Mouse (Mus musculus): ENCODE measurements around the gene Ctnna2. TPM values are rescaled to one million over a fixed set of nuclear protein-coding genes. Genes with fewer than 3 reads are reported as not detected.

Ctnna2 gene
- polyA plus RNA-seq, 1 experiment from 2014 or later, result 12.0 TPM

DNA sequence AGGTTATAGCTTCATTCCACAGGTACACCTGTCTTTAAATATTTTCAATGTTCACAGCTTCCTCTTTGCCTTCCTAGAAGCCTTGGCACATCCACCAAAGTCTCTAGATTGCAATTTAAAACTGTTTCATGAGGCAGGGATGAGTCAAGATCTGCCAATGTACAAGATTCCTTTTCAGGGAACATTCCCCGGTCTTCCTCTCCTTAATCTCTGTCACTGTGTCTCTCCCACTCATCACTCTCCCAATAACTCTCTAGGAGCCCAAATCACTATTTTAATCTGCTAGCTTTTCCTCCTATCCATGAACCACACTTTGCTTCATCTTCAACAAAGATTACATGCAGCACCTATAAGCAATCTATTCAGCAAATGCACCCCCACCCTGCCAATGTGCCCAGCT lies 532.6 kb downstream of the Ctnna2 start:
- H3K4me3 ChIP-seq, result no peak overlapping the region
- 89% methylated on average over 1 of the region's 1 CpGs for WGBS
- DNase-seq (ENCODE audit: low spot score), result no peak
- no peaks in the 10 kb centered on the region for H3K36me3 ChIP-seq (replicated peaks)
- no peak overlapping the region for H3K27ac ChIP-seq (replicated peaks)
- H3K4me1 ChIP-seq, result no peaks in the 10 kb centered on the region
- H3K27me3 ChIP-seq (replicated peaks; ENCODE audit: low read depth, poor library complexity, severe bottlenecking), result no peaks in the 10 kb centered on the region
- H3K9me3 ChIP-seq, result no peaks in the 10 kb centered on the region

- Histone ChIP-seq H3K27me3 (replicated peaks; ENCODE audit: low read depth, poor library complexity, severe bottlenecking) (no peaks in the 10 kb centered on the region), H3K4me1 (no peaks in the 10 kb centered on the region), H3K36me3 (replicated peaks) (no peaks in the 10 kb centered on the region), H3K27ac (replicated peaks) (no peak overlapping the region), H3K9me3 (no peaks in the 10 kb centered on the region), H3K4me3 (no peak overlapping the region)
- no peak for DNase-seq (ENCODE audit: low spot score)
- WGBS, result 86% methylated on average over 11 of the region's 11 CpGs
Measured at GRCm38 (mm10) chr6:77443906-77444305, 535.6 kb downstream of the Ctnna2 start.

DNA sequence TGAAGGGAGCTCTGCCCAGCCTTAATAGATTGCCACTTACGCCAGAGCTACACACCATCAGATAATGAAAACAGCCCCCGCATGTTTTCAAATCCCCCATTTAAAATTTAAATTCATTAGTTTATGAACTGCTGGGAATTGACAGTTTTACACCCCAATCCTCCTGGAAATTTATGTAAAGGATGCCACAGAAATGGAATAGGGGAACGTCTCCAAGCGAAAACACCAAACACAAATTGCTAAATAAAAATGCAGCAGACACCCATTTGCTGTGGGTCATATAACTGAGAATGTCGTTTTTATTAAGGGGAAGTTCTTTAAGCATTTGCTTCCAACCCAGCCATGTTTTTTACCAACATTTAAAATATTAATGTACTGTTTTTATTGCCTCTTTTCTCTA lies 538.4 kb downstream of the Ctnna2 start:
- no peaks in the 10 kb centered on the region for H3K4me1 ChIP-seq
- H3K27me3 ChIP-seq (replicated peaks; ENCODE audit: low read depth, poor library complexity, severe bottlenecking), result no peaks in the 10 kb centered on the region
- 85% methylated on average over 5 of the region's 5 CpGs for WGBS
- no peak overlapping the region for H3K4me3 ChIP-seq
- no peaks in the 10 kb centered on the region for H3K9me3 ChIP-seq
- no peak for DNase-seq (ENCODE audit: low spot score)
- H3K36me3 ChIP-seq (replicated peaks), result no peaks in the 10 kb centered on the region
- H3K27ac ChIP-seq (replicated peaks), result no peak overlapping the region

DNA sequence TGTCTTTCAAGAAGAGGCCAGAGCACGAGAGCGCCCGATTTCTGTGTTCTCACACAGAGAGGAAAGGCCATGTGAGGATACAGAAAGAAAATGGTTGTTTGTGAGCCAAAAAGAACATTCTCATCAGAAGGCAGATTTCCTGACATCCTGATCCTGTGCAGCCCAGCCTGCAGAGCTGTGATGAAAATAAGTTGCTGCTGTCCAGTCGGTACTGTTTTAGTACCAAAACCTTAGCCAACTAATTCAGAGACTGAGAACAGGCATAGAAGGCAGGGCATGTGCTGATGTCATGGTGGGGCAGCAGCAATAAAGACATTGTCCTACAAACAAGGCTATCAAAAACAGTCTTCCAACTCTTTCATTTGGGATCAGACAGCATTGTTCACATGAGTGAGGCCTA lies 549.1 kb downstream of the Ctnna2 start:
- Histone ChIP-seq H3K36me3 (replicated peaks) (no peaks in the 10 kb centered on the region), H3K27ac (replicated peaks) (no peak overlapping the region), H3K9me3 (no peaks in the 10 kb centered on the region), H3K4me3 (no peak overlapping the region), H3K4me1 (no peaks in the 10 kb centered on the region), H3K27me3 (replicated peaks; ENCODE audit: low read depth, poor library complexity, severe bottlenecking) (no peaks in the 10 kb centered on the region)
- WGBS, result 92% methylated on average over 4 of the region's 4 CpGs
- no peak for DNase-seq (ENCODE audit: low spot score)

DNA sequence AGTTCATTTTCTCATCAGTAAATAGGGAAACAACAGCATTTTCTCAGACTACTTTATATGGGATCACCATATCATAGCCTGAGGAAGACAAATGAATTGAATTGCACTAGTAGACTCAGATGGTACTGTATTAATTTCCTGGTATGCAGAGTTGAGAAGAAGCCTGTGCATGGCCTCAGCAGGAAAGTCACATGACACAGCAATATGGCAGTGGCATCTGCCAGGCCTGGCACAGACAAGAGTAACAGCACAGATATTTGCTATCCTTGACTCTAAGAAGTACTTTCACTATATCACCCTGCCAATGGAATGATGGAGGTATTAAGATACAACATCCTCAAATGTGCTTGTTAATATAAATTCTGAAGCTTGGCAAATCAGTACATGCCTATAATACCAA lies 553.8 kb downstream of the Ctnna2 start:
- H3K36me3 ChIP-seq (replicated peaks), result no peaks in the 10 kb centered on the region
- H3K4me3 ChIP-seq, result no peak overlapping the region
- no peak for DNase-seq (ENCODE audit: low spot score)
- H3K27me3 ChIP-seq (replicated peaks; ENCODE audit: low read depth, poor library complexity, severe bottlenecking), result no peaks in the 10 kb centered on the region
- no peaks in the 10 kb centered on the region for H3K4me1 ChIP-seq
- H3K9me3 ChIP-seq, result no peaks in the 10 kb centered on the region
- H3K27ac ChIP-seq (replicated peaks), result no peak overlapping the region

GRCm38 (mm10) chr6:77424826-77425225 lies 554.7 kb downstream of the Ctnna2 start:
- Histone ChIP-seq H3K27me3 (replicated peaks; ENCODE audit: low read depth, poor library complexity, severe bottlenecking) (no peaks in the 10 kb centered on the region), H3K4me1 (no peaks in the 10 kb centered on the region), H3K36me3 (replicated peaks) (no peaks in the 10 kb centered on the region), H3K4me3 (no peak overlapping the region), H3K9me3 (no peaks in the 10 kb centered on the region), H3K27ac (replicated peaks) (no peak overlapping the region)
- no peak for DNase-seq (ENCODE audit: low spot score)
- WGBS, result 86% methylated on average over 4 of the region's 4 CpGs

GRCm38 (mm10) chr6:77421564-77422139 lies 557.8 kb downstream of the Ctnna2 start:
- Histone ChIP-seq H3K27me3 (replicated peaks; ENCODE audit: low read depth, poor library complexity, severe bottlenecking) (no peaks in the 10 kb centered on the region), H3K9me3 (no peaks in the 10 kb centered on the region), H3K27ac (replicated peaks) (no peak overlapping the region), H3K4me1 (no peaks in the 10 kb centered on the region), H3K4me3 (no peak overlapping the region), H3K36me3 (replicated peaks) (no peaks in the 10 kb centered on the region)
- WGBS, result 77% methylated on average over 3 of the region's 3 CpGs
- no peak for DNase-seq (ENCODE audit: low spot score)

DNA sequence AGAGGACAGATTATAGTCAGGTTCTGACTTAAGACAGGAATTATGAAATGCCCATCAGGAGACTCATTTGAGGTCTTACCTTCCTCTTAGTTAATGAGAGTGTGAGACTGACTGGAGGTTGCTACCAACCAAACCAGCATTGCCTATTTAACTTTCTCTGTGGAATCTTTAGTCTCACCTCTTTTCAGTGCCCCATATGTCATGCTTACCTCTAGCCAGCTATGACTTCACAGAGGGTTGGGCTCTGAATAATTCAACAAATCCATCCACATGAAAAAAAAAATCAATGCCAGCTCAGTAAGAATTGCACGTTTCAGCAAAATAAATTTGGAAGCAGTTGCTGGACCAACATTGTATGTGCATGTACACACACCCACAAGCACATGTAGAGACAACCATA lies 562.5 kb downstream of the Ctnna2 start:
- no peak for DNase-seq (ENCODE audit: low spot score)
- H3K36me3 ChIP-seq (replicated peaks), result no peaks in the 10 kb centered on the region

GRCm38 (mm10) chr6:77413530-77413929 lies 566.0 kb downstream of the Ctnna2 start:
- no peaks in the 10 kb centered on the region for H3K36me3 ChIP-seq (replicated peaks)
- no peak overlapping the region for H3K4me3 ChIP-seq
- no peaks in the 10 kb centered on the region for H3K27me3 ChIP-seq (replicated peaks; ENCODE audit: low read depth, poor library complexity, severe bottlenecking)
- H3K4me1 ChIP-seq, result peaks cover 4% of the 10 kb centered on the region; the same call in 1 of the 2 replicates
- no peaks in the 10 kb centered on the region for H3K9me3 ChIP-seq
- no peak for DNase-seq (ENCODE audit: low spot score)
- WGBS, result 70% methylated on average over 1 of the region's 1 CpGs
- H3K27ac ChIP-seq (replicated peaks), result no peak overlapping the region

More for the DNA sequence above, 562.5 kb downstream of the Ctnna2 start:
- Histone ChIP-seq H3K4me3 (no peak overlapping the region), H3K4me1 (peaks cover 4% of the 10 kb centered on the region; the same call in 1 of the 2 replicates), H3K27ac (replicated peaks) (no peak overlapping the region), H3K9me3 (no peaks in the 10 kb centered on the region), H3K27me3 (replicated peaks; ENCODE audit: low read depth, poor library complexity, severe bottlenecking) (no peaks in the 10 kb centered on the region)
- 87% methylated on average over 1 of the region's 1 CpGs for WGBS

- Histone ChIP-seq H3K4me3 (no peak overlapping the region), H3K9me3 (no peaks in the 10 kb centered on the region), H3K4me1 (no peaks in the 10 kb centered on the region), H3K36me3 (replicated peaks) (no peaks in the 10 kb centered on the region), H3K27ac (replicated peaks) (no peak overlapping the region), H3K27me3 (replicated peaks; ENCODE audit: low read depth, poor library complexity, severe bottlenecking) (no peaks in the 10 kb centered on the region)
- no peak for DNase-seq (ENCODE audit: low spot score)
- WGBS, result 80% methylated on average over 5 of the region's 5 CpGs
Measured at GRCm38 (mm10) chr6:77408481-77408880, 571.0 kb downstream of the Ctnna2 start.

DNA sequence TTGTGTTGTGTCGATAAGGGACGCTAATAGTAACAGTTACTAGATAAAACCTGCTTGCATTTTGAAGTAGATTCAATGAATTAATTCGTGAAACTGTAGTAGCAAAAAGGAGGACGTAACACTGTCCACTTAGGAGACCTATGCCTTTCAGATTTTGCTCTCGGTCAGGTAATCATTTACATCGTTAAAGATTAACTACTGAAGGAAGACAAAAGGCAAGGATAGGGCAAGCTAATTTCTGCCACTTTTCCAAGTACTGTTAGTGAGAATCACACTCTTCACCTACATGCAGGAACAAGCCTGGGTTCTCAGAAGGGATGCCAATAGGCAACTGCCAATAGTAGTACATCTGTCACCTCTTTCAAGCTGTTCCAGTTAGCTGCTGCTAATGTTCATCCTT lies 578.7 kb downstream of the Ctnna2 start:
- H3K27ac ChIP-seq (replicated peaks), result no peak overlapping the region
- 86% methylated on average over 6 of the region's 6 CpGs for WGBS
- no peak overlapping the region for H3K4me3 ChIP-seq
- DNase-seq (ENCODE audit: low spot score), result no peak
- H3K9me3 ChIP-seq, result no peaks in the 10 kb centered on the region
- no peaks in the 10 kb centered on the region for H3K27me3 ChIP-seq (replicated peaks; ENCODE audit: low read depth, poor library complexity, severe bottlenecking)
- H3K36me3 ChIP-seq (replicated peaks), result no peaks in the 10 kb centered on the region
- H3K4me1 ChIP-seq, result no peaks in the 10 kb centered on the region

DNA sequence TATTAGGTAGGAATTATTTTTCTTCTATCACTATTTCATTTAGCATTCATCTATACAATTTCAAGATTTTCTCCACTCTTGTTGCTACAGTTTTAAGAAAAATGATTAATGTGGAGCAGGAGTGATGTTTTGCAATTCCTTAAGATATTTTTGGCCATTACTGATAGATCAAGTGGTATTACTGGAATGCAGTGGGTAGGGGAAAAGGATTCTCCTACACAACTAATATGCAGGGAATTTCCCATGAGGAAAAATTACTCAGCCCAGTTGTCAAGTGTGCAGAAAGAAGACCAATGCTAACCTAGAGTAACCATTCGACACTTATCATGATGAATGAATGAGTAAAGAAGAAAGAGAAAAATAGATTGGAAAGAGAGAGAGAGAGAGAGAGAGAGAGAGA lies 587.8 kb downstream of the Ctnna2 start:
- H3K9me3 ChIP-seq, result no peaks in the 10 kb centered on the region
- H3K4me1 ChIP-seq, result no peaks in the 10 kb centered on the region
- H3K27me3 ChIP-seq (replicated peaks; ENCODE audit: low read depth, poor library complexity, severe bottlenecking), result no peaks in the 10 kb centered on the region
- H3K4me3 ChIP-seq, result no peak overlapping the region
- H3K36me3 ChIP-seq (replicated peaks), result no peaks in the 10 kb centered on the region
- WGBS, result 90% methylated on average over 1 of the region's 1 CpGs
- DNase-seq (ENCODE audit: low spot score), result no peak
- no peak overlapping the region for H3K27ac ChIP-seq (replicated peaks)

- no peaks in the 10 kb centered on the region for H3K4me1 ChIP-seq
- H3K27ac ChIP-seq (replicated peaks), result no peak overlapping the region
- H3K9me3 ChIP-seq, result no peaks in the 10 kb centered on the region
- no peak overlapping the region for H3K4me3 ChIP-seq
- H3K27me3 ChIP-seq (replicated peaks; ENCODE audit: low read depth, poor library complexity, severe bottlenecking), result no peaks in the 10 kb centered on the region
- no peak for DNase-seq (ENCODE audit: low spot score)
- H3K36me3 ChIP-seq (replicated peaks), result no peaks in the 10 kb centered on the region
Measured at GRCm38 (mm10) chr6:77381309-77381708, 598.2 kb downstream of the Ctnna2 start.

- 83% methylated on average over 5 of the region's 5 CpGs for WGBS
- Histone ChIP-seq H3K9me3 (no peaks in the 10 kb centered on the region), H3K4me3 (no peak overlapping the region), H3K4me1 (no peaks in the 10 kb centered on the region), H3K27ac (replicated peaks) (no peak overlapping the region), H3K36me3 (replicated peaks) (no peaks in the 10 kb centered on the region), H3K27me3 (replicated peaks; ENCODE audit: low read depth, poor library complexity, severe bottlenecking) (no peaks in the 10 kb centered on the region)
- no peak for DNase-seq (ENCODE audit: low spot score)
Measured at GRCm38 (mm10) chr6:77373132-77373531, 606.4 kb downstream of the Ctnna2 start.

Data from embryonic facial prominence, embryonic 10.5 days (tissue).